Mouse (Mus musculus) MEL (cell line): ENCODE results near the gene Crim1. TPM values are rescaled to one million over a fixed set of nuclear protein-coding genes. Genes with fewer than 3 reads are reported as not detected.

Source experiments
- DNase-seq: peaks from one replicate; pipeline ENCODE4 v3.0.0; 2011; ENCODE audit warnings: low read depth, low spot score
- H3K27ac ChIP-seq: 2 replicates; pipeline ENCODE4 v1.5.1; 2012; ENCODE audit warnings: low read depth, mild to moderate bottlenecking, control low read depth, low read length, moderate library complexity; ENCODE audit not compliant: control insufficient read depth
- H3K27me3 ChIP-seq, 2 experiments: fragments of 150-350 bp in 1 of 2; sonication (generic) in 1 of 2; 2 replicates each; pipeline ENCODE4 v1.6.1; 2012; ENCODE audit warnings: low read length in 2 of 2, mild to moderate bottlenecking in 2 of 2, improper control_type of control experiment in 1 of 2, moderate library complexity in 1 of 2; ENCODE audit not compliant: insufficient read depth in 2 of 2, control insufficient read depth in 1 of 2
- H3K36me3 ChIP-seq, 2 experiments: 2 replicates each; pipeline ENCODE4 v1.6.1; 2012 to 2014; ENCODE audit warnings: low read length in 2 of 2, improper control_type of control experiment in 1 of 2, inconsistent platforms in 1 of 2, mild to moderate bottlenecking in 1 of 2; ENCODE audit not compliant: insufficient read depth in 2 of 2, control insufficient read depth in 1 of 2
- H3K4me1 ChIP-seq, 2 experiments: fragments of 150-350 bp in 1 of 2; sonication (generic) in 1 of 2; 2 replicates each; pipeline ENCODE4 v1.6.1; 2012; ENCODE audit warnings: low read length in 2 of 2, improper control_type of control experiment in 1 of 2, mild to moderate bottlenecking in 1 of 2; ENCODE audit not compliant: insufficient read depth in 2 of 2, control insufficient read depth in 1 of 2
- H3K4me3 ChIP-seq, 2 experiments: fragments of 150-350 bp in 1 of 2; sonication (generic) in 1 of 2; 2 replicates each; pipeline ENCODE4 v1.5.1; 2012; ENCODE audit warnings: low read depth in 2 of 2, low read length in 2 of 2, mild to moderate bottlenecking in 2 of 2, moderate library complexity in 2 of 2, control low read depth in 1 of 2, improper control_type of control experiment in 1 of 2; ENCODE audit not compliant: control insufficient read depth in 1 of 2, insufficient read depth in 1 of 2
- H3K79me2 ChIP-seq: 2 replicates; pipeline ENCODE4 v1.6.1; 2012; ENCODE audit warnings: mild to moderate bottlenecking, low read length, moderate library complexity; ENCODE audit not compliant: control insufficient read depth, poor library complexity, insufficient read depth
- H3K9ac ChIP-seq: 2 replicates; pipeline ENCODE4 v1.6.1; 2012; ENCODE audit warnings: low read depth, mild to moderate bottlenecking, control low read depth, low read length, moderate library complexity; ENCODE audit not compliant: control insufficient read depth, poor library complexity, severe bottlenecking
- H3K9me3 ChIP-seq: fragments of 150-350 bp; sonication (generic); replicated peaks from 2 replicates; pipeline ENCODE4 v1.6.1; 2012; ENCODE audit warnings: mild to moderate bottlenecking, low read length, improper control_type of control experiment, moderate library complexity; ENCODE audit not compliant: insufficient read depth
- CHD2 ChIP-seq: IDR thresholded peaks from 2 replicates; pipeline ENCODE4 v1.6.1; 2011; ENCODE audit warnings: low read length, improper control_type of control experiment
- E2F4 ChIP-seq: IDR thresholded peaks from 2 replicates; pipeline ENCODE4 v1.6.1; 2011; ENCODE audit warnings: low read depth, low read length, improper control_type of control experiment, borderline replicate concordance
- ETS1 ChIP-seq: IDR thresholded peaks from 2 replicates; pipeline ENCODE4 v1.6.1; 2012; ENCODE audit warnings: low read depth, mild to moderate bottlenecking, inconsistent platforms, low read length, improper control_type of control experiment, moderate library complexity
- GATA1 ChIP-seq: IDR thresholded peaks from 2 replicates; pipeline ENCODE4 v1.6.1; 2011; ENCODE audit warnings: low read depth, low read length, improper control_type of control experiment
- HCFC1 ChIP-seq: IDR thresholded peaks from 2 replicates; pipeline ENCODE4 v1.6.1; 2012; ENCODE audit warnings: low read depth, mild to moderate bottlenecking, inconsistent platforms, low read length, improper control_type of control experiment, moderate library complexity
- MYB ChIP-seq: IDR thresholded peaks from 2 replicates; pipeline ENCODE4 v1.6.1; 2011; ENCODE audit warnings: mild to moderate bottlenecking, low read depth, low read length, improper control_type of control experiment
- MYC ChIP-seq: IDR thresholded peaks from 2 replicates; pipeline ENCODE4 v1.6.1; 2011; ENCODE audit warnings: low read depth, mild to moderate bottlenecking, low read length, improper control_type of control experiment, moderate library complexity
- NELFE ChIP-seq: IDR thresholded peaks from 2 replicates; pipeline ENCODE4 v1.6.1; 2011; ENCODE audit warnings: low read depth, low read length, improper control_type of control experiment
- NRF1 ChIP-seq: IDR thresholded peaks from 2 replicates; pipeline ENCODE4 v1.6.1; 2014; ENCODE audit warnings: low read depth, mild to moderate bottlenecking, inconsistent platforms, low read length, improper control_type of control experiment, moderate library complexity; ENCODE audit not compliant: poor library complexity, insufficient read depth, severe bottlenecking
- POLR2A ChIP-seq, 2 experiments: IDR thresholded peaks; 2 replicates each; pipeline ENCODE4 v1.6.1; 2011 to 2012; ENCODE audit warnings: low read length in 2 of 2, mild to moderate bottlenecking in 2 of 2, control low read depth in 1 of 2, improper control_type of control experiment in 1 of 2, low read depth in 1 of 2, moderate library complexity in 1 of 2; ENCODE audit not compliant: control insufficient read depth in 1 of 2, insufficient read depth in 1 of 2, poor library complexity in 1 of 2
- POLR2AphosphoS2 ChIP-seq: IDR thresholded peaks from 2 replicates; pipeline ENCODE4 v1.6.1; 2011; ENCODE audit warnings: low read length, improper control_type of control experiment
- RCOR1 ChIP-seq: IDR thresholded peaks from 2 replicates; pipeline ENCODE4 v1.6.1; 2012; ENCODE audit warnings: low read depth, mild to moderate bottlenecking, inconsistent platforms, low read length, improper control_type of control experiment
- SIN3A ChIP-seq: IDR thresholded peaks from 2 replicates; pipeline ENCODE4 v1.6.1; 2012; ENCODE audit warnings: low read length, improper control_type of control experiment, inconsistent platforms
- SMC3 ChIP-seq: IDR thresholded peaks from 2 replicates; pipeline ENCODE4 v1.6.1; 2011; ENCODE audit warnings: low read depth, low read length, improper control_type of control experiment
- TBP ChIP-seq: IDR thresholded peaks from 2 replicates; pipeline ENCODE4 v1.8.0; 2011; ENCODE audit warnings: low read depth, low read length, improper control_type of control experiment
- TCF12 ChIP-seq: IDR thresholded peaks from 2 replicates; pipeline ENCODE4 v1.6.1; 2014; ENCODE audit warnings: low read depth, mild to moderate bottlenecking, inconsistent platforms, low read length, improper control_type of control experiment, moderate library complexity
- UBTF ChIP-seq: IDR thresholded peaks from 2 replicates; pipeline ENCODE4 v1.6.1; 2012; ENCODE audit warnings: low read depth, mild to moderate bottlenecking, inconsistent platforms, low read length, improper control_type of control experiment, moderate library complexity, borderline replicate concordance; ENCODE audit not compliant: insufficient read depth
- USF1 ChIP-seq: IDR thresholded peaks from 2 replicates; pipeline ENCODE4 v1.6.1; 2014; ENCODE audit warnings: low read depth, mild to moderate bottlenecking, inconsistent platforms, low read length, improper control_type of control experiment, moderate library complexity
- polyA plus RNA-seq, 2 experiments: library from polyadenylated mRNA; stranded (reverse) in 1 of 2; unstranded in 1 of 2; fragments of >175 nt in 1 of 2; fragments of >200 nt in 1 of 2; gene quantifications; 2 replicates each; pipeline versions ENCODE4 v1.2.1 to v1.2.4; 2012; ENCODE audit warnings: low replicate concordance in 2 of 2, low read depth in 1 of 2; ENCODE audit not compliant: insufficient read length in 2 of 2, insufficient read depth in 1 of 2, missing spikeins in 1 of 2
- total RNA-seq: library from RNA; depleted of rRNA; stranded (reverse); fragments of 300-350 nt; gene quantifications from 2 replicates; pipeline ENCODE4 v1.2.3, GENCODE M21; 2012

Crim1 gene
- total and polyA plus RNA-seq, 3 experiments, result not detected

GRCm38 (mm10) chr17:78216526-78216925 is 16.5 kb downstream of the Crim1 start:
- no peak for DNase-seq
- TF ChIP-seq SMC3, result no peak
- no peak for TF ChIP-seq MYC
- TF ChIP-seq UBTF, result no peak
- TF ChIP-seq SIN3A, result no peak
- no peak for TF ChIP-seq ETS1
- no peak for TF ChIP-seq NELFE
- TF ChIP-seq E2F4, result no peak
- no peak for TF ChIP-seq POLR2AphosphoS2
- no peak for TF ChIP-seq CHD2
- TF ChIP-seq TBP, result no peak
- no peak for TF ChIP-seq POLR2A (IDR thresholded peaks at IDR 0.05; ENCODE audit: control insufficient read depth in 1 of 2, insufficient read depth in 1 of 2, low read depth in 1 of 2, low read length in 2 of 2, poor library complexity in 1 of 2)
- no peak for TF ChIP-seq HCFC1
- TF ChIP-seq MYB, result no peak
- TF ChIP-seq NRF1, result no peak
- no peak for TF ChIP-seq GATA1
- no peak for TF ChIP-seq RCOR1
- no peak for TF ChIP-seq USF1
- Histone ChIP-seq H3K36me3 (no peaks in the 10 kb centered on the region), H3K79me2 (no peaks in the 10 kb centered on the region), H3K4me1 (no peaks in the 10 kb centered on the region), H3K27ac (no peak overlapping the region), H3K27me3 (no peaks in the 10 kb centered on the region; a peak in 1 of 4 replicates), H3K4me3 (no peak overlapping the region), H3K9ac (no peak overlapping the region), H3K9me3 (no peaks in the 10 kb centered on the region)

- Histone ChIP-seq H3K79me2 (no peaks in the 10 kb centered on the region), H3K9me3 (no peaks in the 10 kb centered on the region), H3K4me3 (no peak overlapping the region), H3K9ac (no peak overlapping the region), H3K27ac (no peak overlapping the region), H3K36me3 (no peaks in the 10 kb centered on the region), H3K27me3 (no peaks in the 10 kb centered on the region; a peak in 1 of 4 replicates), H3K4me1 (no peaks in the 10 kb centered on the region)
- TF ChIP-seq TBP (no peak), GATA1 (no peak), MYB (no peak), TCF12 (no peak), POLR2A (IDR thresholded peaks at IDR 0.05; ENCODE audit: control insufficient read depth in 1 of 2, insufficient read depth in 1 of 2, low read depth in 1 of 2, low read length in 2 of 2, poor library complexity in 1 of 2) (no peak), SMC3 (no peak), RCOR1 (no peak), ETS1 (no peak)
- no peak for DNase-seq
Measured at GRCm38 (mm10) chr17:78217406-78217805, 17.4 kb downstream of the Crim1 start.
